Mouse (Mus musculus) layer of hippocampus, adult 9-10 months (tissue): ENCODE data around the gene Nipal3.
A peak's percentile ranks its signal among the peaks of the same experiment; 100 is the strongest.

Experiments used
- DNase-seq: peaks from one replicate; pipeline ENCODE4 v3.0.0; 2022; ENCODE audit warnings: low spot score

Gene Nipal3

GRCm38 (mm10) chr4:135433443-135434394 is 61.1 kb downstream of the Nipal3 start, which contains the start of gene Rcan3:
Gene Rcan3 (minus strand): TSS chr4:135433853.
- DNase-seq: peak; percentile 41

- no peak for DNase-seq
These were observed 61.8 kb downstream of the Nipal3 start for GRCm38 (mm10) chr4:135433086-135433442.

DNA sequence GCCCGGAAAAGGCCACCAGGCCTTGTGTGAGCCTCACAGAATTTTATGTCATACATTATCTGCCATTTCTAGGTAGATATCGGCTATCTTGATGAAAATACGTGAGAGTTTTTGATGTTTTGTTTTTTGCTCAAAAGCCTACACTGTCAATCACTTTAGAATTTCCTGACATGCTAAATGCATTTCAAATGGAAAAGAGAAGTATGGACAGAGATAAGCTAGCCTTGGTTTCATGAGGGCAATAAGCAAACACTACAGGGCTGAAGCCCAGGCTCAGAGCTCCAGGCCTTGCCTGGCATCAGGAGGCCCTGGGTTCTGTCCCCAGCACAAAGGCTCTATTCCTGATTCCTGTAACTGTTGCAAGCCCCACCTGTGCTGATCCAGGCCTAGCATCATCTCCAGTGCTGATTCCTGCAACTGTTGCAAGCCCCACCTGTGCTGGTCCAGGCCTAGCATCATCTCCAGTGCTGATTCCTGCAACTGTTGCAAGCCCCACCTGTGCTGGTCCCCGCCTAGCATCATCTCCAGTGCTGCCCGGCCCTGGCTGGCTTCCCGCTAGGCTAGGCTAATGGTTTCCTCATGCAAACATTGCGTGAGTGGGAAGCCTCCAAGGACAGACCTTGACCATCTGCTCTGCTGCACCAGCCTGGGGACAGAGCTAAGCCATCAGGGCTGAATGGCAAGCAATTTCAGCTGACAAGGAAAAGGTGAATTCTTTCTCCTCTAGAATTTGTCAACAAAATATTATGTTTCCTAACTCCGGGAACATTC is 64.7 kb downstream of the Nipal3 start:
- no peak for DNase-seq

- no peak for DNase-seq
These were observed 65.5 kb downstream of the Nipal3 start for GRCm38 (mm10) chr4:135429383-135429782.

DNA sequence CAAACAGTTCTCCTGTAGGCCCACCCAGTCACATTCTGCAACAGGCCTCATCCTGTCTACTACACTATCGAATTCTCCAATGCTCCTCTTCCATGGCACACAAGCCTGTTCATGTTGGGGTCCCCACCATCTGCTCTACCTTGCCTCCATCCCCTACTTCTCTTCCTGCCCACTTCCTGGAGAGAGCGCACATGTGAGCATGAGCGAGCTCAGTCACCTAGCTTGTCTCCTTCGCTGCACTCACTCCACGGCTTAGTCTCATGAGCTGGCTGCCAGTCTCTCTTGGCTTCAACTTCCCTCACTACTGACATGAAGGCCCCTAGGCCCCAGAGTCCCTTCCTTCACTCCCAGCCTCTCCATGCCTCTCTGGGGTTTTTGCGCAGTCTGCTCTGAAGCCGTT is 68.3 kb downstream of the Nipal3 start:
- DNase-seq: no peak

GRCm38 (mm10) chr4:135425625-135426024 is 69.2 kb downstream of the Nipal3 start:
- peak; percentile 66 for DNase-seq

GRCm38 (mm10) chr4:135420961-135421360 is 73.9 kb downstream of the Nipal3 start:
- no peak for DNase-seq

DNA sequence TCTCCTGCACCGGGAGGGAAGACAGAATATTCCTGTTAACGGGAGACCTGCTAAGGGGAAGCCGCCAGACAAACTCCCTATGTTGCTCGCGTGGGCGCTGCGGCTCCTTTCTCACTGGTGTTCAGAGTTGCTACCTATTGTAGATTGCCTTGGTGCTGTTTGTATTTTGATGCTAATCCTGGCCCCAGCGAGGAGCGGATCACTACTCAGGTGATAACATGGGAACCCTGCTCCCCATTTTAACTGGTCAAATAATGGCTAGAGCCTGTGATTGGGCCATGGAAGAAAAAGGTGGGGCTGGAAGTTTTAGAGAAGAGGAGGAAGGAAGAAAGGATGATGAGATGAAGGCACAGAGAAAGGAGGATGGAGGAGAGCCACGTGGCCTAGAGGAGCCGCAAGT is 74.4 kb downstream of the Nipal3 start:
- DNase-seq: no peak

GRCm38 (mm10) chr4:135419996-135420395 is 74.8 kb downstream of the Nipal3 start:
- no peak for DNase-seq

DNA sequence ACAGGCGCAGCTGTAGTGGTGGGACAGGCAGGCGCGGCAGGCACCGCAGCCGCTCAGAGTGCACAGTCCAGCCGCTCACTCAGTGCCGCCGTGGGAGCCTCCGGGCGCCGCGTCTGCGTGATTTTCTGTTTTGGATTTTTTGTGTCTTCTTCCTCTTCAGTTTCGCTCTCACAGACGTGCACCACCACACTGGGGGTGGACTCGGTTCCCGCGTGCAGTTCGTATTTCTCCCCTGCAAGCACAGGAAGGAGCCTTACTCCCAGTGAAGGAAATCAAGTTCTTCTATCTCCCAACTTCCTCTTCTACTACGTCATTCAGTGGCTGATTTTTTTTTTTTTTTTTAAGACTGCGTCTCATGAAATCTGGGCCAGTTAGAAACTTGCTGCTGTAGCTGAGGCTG is 78.5 kb downstream of the Nipal3 start:
- DNase-seq: no peak

GRCm38 (mm10) chr4:135413491-135413890 is 81.3 kb downstream of the Nipal3 start:
- DNase-seq: no peak

GRCm38 (mm10) chr4:135411633-135412032 is 83.2 kb downstream of the Nipal3 start:
- DNase-seq: no peak

DNA sequence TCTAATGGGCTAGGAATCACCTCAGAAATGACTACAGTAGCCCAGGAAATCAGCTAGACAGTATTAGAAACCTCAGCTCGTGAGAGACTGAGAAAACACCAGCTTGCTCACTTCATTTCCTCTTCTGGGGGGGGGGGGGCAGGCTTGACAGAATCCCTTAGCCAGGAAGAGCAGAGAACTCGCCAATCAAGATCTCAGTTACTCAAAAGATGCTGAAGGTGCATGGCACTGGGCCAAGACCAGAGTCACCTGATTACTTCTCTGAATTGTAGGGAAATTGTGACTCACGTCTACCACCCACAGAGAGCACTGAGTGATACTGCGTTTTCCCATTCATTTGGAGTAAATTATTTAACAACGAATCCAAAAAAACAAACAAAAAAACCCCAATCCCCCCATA is 88.7 kb downstream of the Nipal3 start:
- DNase-seq: no peak

- no peak for DNase-seq
These were observed 89.9 kb downstream of the Nipal3 start for GRCm38 (mm10) chr4:135404916-135405315.

DNA sequence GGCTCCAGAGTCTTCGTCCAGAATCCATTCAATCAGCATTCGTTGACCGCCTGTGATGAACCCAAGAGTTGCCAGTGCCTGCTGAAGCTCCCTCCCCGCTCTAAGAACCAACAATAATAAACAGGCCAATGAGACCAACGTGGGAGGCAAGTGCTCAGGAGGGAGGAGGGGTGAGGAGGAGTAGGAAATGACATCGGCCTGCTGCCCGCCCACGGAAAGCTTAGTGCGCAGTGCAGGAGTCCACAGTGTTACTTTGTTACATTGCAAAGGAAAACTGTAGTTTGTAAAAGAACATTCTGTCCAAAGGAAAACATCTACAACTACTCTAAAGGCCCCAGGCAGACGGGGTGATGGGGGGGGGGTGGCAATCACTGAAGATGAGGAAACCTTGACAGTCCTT is 90.8 kb downstream of the Nipal3 start:
- DNase-seq: no peak

- no peak for DNase-seq
These were observed 93.0 kb downstream of the Nipal3 start for GRCm38 (mm10) chr4:135401881-135402280.

DNA sequence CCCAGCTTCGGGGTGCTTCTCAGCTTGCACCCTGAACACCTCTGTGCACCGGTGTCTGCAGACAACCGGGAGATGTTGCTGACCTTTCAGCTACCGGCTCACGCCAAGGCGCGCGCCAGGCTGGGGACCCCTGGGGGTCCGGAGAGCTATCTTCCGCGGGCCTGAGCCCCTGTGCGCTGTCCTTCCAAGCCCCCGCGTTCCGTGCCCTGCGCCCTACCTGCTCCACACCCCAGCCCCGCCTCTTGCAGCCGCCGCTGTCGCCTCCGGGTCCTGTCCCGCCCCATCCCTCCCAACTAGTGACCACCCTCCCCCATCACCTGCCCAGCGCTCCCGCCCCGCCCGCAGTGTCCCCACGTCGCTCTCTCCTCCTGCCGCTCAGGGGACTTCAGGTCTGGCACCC is 96.8 kb downstream of the Nipal3 start, which contains the start of gene Ncmap:
Ncmap (minus strand) TSS at position 237 of the 400 bp plus-strand sequence.
- no peak for DNase-seq

DNA sequence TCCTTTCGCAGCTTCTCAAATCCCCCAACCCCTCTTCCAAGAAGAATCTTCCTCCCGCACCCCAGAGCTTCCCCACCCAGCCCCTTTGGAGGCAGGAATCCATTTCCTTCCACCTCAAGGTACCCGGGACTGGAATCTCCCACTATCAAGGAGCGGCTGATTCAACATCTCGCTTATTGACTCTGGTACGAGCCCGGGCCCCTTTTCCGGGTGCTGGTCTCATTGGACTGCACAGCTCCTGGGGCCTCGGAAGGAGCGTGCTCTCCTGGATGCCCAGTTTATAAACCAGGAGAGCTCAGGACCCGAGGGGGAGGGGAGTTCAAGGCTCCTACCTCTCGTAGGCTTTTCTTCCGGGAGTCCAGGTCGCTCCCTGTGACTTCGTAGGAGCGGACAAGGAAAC is 97.3 kb downstream of the Nipal3 start:
- DNase-seq: no peak

- DNase-seq: no peak
These were observed 98.5 kb downstream of the Nipal3 start for GRCm38 (mm10) chr4:135396303-135396702.
